Mouse (Mus musculus): ENCODE data around the gene Scai.
"Not testable (repeated sequence)": the region's sequence is repeated elsewhere in the genome, so short reads cannot be mapped to it uniquely, and the experiment has no call there.

Gene Scai

GRCm38 (mm10) chr2:39129526-39130326 lies 60.8 kb downstream of the Scai start:
- DNase-seq (ENCODE audit: low spot score) = no peak

- no peak for DNase-seq (ENCODE audit: low spot score)
Measured at GRCm38 (mm10) chr2:39124167-39124566, 66.4 kb downstream of the Scai start.

- no peak for DNase-seq (ENCODE audit: low spot score)
Measured at GRCm38 (mm10) chr2:39121137-39121536, 69.4 kb downstream of the Scai start.

- DNase-seq (ENCODE audit: low spot score) = no peak
Measured at GRCm38 (mm10) chr2:39116583-39116982, 74.0 kb downstream of the Scai start.

- DNase-seq (ENCODE audit: low spot score) = no peak
Measured at GRCm38 (mm10) chr2:39114093-39114492, 76.4 kb downstream of the Scai start.

GRCm38 (mm10) chr2:39110514-39110913 lies 80.0 kb downstream of the Scai start:
- no peak for DNase-seq (ENCODE audit: low spot score)

- DNase-seq (ENCODE audit: low spot score) = not testable (repeated sequence)
Measured at GRCm38 (mm10) chr2:39109712-39110111, 80.8 kb downstream of the Scai start.

DNA sequence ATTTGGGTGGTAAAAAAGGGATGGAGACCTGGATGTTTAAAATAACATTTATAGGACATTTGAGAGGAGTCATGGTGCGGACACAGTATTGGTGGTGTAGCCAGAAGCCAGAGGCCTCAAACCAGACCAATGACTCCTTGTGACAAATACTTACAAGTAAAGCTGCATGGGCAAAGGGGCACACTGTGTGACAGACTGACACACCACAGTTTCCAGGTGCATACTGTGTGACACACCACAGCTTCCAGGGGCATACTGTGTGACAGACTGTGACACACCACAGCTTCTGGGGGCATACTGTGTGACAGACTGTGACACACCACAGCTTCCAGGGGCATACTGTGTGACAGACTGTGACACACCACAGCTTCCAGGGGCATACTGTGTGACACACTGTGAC lies 90.6 kb downstream of the Scai start:
- not testable (repeated sequence) for DNase-seq (ENCODE audit: low spot score)

DNA sequence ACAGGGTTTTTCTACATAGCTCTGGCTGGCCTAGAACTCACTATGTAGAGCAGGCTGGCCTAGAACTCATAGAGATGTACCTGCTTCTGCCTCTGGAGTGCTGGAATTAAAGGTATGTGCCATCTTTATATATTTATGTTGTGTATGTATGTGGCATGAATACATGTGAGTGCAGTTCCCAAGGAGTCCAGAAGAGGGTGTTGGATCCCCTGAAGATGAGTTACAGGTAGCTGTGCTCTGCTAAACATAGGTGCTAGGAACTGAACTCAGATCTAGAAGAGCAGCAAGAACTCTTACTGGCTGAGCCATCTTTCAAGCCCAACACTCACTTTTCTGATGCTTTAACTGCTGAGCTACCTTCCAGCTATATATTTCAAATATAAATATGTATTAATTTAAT lies 92.5 kb downstream of the Scai start:
- DNase-seq (ENCODE audit: low spot score) = no peak

GRCm38 (mm10) chr2:39091966-39092365 lies 98.6 kb downstream of the Scai start:
- no peak for DNase-seq (ENCODE audit: low spot score)

DNA sequence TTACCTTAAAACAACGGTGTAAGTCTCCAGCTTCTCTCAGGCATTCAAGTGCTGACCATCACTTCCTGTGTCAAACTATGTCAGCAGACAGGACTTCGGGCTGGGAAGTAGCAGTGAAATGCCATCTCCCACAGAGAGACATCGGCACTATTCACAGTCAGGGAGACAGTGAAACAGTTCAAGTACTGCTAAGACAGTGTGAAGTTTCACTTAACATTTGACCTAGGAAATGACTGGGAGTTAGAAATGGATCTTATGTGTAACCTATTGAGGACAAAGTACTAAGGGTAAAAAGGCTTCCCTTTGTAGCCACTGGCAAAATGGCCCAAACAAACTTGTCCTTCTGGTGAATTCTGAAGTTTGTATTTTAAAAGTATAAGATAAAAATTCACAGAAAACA lies 107.8 kb downstream of the Scai start:
- DNase-seq (ENCODE audit: low spot score) = no peak

- DNase-seq (ENCODE audit: low spot score) = no peak
Measured at GRCm38 (mm10) chr2:39070666-39071065, 119.9 kb downstream of the Scai start.

DNA sequence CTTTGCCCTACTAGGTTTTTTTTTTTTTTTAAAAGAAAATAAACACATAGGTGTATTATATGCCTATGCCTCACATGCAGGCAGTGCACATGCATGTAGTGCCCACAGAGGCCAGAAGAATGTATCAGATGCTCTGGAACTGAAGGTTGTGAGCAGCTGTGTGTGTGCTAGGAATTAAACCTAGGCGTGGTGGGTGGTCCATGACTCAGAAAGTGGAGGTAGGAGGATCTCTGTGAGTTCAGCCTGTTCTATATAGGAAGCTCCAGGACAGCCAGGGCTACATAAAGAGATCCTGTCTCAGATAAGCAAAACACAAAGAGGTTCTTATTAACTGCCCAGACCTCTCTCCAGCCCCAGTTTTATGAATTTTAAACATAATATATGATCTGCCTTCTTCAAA lies 121.4 kb downstream of the Scai start:
- no peak for DNase-seq (ENCODE audit: low spot score)

GRCm38 (mm10) chr2:39065400-39065987 lies 125.0 kb downstream of the Scai start, which contains the start of gene Golga1:
Gene Golga1 (minus strand): TSS chr2:39065541.
- DNase-seq (ENCODE audit: low spot score) = peak; percentile 96

DNA sequence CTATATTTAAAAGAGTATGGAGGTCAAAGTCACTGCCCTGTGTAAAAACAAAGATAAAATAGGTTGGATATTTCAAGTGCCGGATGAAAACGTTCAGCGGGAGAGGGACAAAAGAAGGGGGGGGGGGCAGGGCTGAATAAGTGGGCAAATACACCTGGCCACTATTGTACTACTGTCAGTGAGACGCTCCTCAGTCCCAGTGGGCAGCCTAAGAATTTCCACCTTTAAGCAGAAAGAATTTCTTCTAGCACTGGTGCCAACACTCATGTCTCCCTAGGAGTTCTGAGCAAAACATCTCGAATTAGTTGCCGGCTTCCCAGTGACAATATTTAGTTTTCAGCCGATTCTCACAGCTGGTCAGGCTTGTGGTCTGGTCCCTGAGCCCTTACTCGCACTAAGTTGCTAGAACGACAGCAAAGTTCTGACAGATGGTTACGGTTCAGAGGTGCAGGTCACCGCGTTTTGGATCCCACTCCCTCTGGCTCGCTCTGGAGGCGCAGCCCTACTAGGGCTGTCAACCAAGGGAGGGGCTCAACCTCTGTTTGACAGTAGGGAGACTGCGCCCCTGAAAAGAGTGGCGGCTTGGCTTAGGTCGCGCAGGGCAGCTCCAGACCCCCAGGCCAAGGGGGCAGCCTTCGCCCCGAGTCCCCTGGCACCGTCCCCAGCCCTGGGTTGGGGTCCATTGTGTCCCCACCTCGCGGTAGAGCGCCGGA lies 125.7 kb downstream of the Scai start:
- peak; percentile 46 for DNase-seq (ENCODE audit: low spot score)

GRCm38 (mm10) chr2:39048515-39048914 lies 142.0 kb downstream of the Scai start:
- no peak for DNase-seq (ENCODE audit: low spot score)

DNA sequence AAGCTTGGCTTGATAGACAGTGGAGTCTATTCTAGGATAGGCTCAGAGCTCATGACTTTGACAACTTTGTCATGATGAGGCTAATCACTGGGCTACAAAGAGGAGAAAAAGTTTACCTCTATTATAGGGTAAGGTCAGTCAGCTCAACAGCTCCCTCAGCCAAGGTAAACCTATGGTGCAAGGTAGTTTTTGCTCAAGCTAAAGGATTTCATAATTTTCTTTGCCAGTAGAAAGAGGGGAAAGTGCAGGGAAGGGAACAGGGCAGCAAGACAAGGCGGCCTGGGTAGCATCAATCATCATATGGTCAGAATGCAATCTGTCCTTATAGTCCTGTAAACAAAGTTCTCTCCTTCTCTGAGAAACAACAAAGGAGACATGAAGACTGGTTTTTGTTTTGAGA lies 150.3 kb downstream of the Scai start:
- no peak for DNase-seq (ENCODE audit: low spot score)

GRCm38 (mm10) chr2:39031611-39032010 lies 158.9 kb downstream of the Scai start:
- no peak for DNase-seq (ENCODE audit: low spot score)

- DNase-seq (ENCODE audit: low spot score) = no peak
Measured at GRCm38 (mm10) chr2:39020004-39020403, 170.5 kb downstream of the Scai start.

DNA sequence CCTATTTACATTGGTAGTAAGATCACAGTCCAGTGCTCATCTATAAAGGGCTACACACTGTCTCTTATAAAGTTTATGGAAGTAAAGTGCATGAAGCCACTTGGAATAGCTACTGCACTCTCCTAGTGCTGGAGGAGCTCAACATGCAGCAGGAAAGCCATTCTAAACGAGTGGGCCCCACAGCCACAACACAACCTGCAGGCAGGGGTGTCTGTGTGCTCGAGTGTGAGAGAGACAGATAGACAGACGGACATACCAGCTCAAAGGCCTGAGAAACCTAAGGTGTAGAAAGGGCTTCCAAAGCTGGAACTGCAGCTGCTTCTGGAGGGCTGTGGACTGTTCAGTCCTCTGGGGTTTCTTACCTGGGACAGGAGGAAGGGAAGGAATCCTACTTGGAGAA lies 174.0 kb downstream of the Scai start:
- DNase-seq (ENCODE audit: low spot score) = no peak

Measured in embryo, embryonic 10 days (tissue).